Mouse (Mus musculus) small intestine, adult 2 months (tissue): ENCODE data around the gene Alg5. TPM values are rescaled to one million over a fixed set of nuclear protein-coding genes. Genes with fewer than 3 reads are reported as not detected.

Source experiments
- H3K27ac ChIP-seq: fragments of 200-500 bp; 2 replicates; pipeline ENCODE4 v1.5.1; 2012; ENCODE audit warnings: low read depth, low read length, control low read depth, inconsistent platforms; ENCODE audit not compliant: insufficient read depth
- H3K27me3 ChIP-seq: fragments of 200-500 bp; 2 replicates; pipeline ENCODE4 v1.6.1; 2012; ENCODE audit warnings: mild to moderate bottlenecking, moderate library complexity, low read length, inconsistent platforms; ENCODE audit not compliant: control insufficient read depth, insufficient read depth
- H3K36me3 ChIP-seq: fragments of 200-500 bp; 2 replicates; pipeline ENCODE4 v1.6.1; 2012; ENCODE audit warnings: mild to moderate bottlenecking, low read length, control low read depth, inconsistent platforms; ENCODE audit not compliant: control insufficient read depth, insufficient read depth
- H3K4me1 ChIP-seq: fragments of 200-500 bp; 2 replicates; pipeline ENCODE4 v1.6.1; 2012; ENCODE audit warnings: low read length, inconsistent platforms, mixed read lengths; ENCODE audit not compliant: control insufficient read depth, insufficient read depth, insufficient read length
- H3K4me3 ChIP-seq: fragments of 200-500 bp; 2 replicates; pipeline ENCODE4 v1.5.1; 2012; ENCODE audit warnings: low read depth, mild to moderate bottlenecking, control low read depth, inconsistent platforms, low read length, moderate library complexity
- CTCF ChIP-seq: fragments of 200-500 bp; IDR thresholded peaks from 2 replicates; pipeline ENCODE4 v1.5.1; 2012; ENCODE audit warnings: low read depth, mild to moderate bottlenecking, control low read depth, inconsistent platforms, low read length, moderate library complexity, mixed read lengths; ENCODE audit not compliant: insufficient replicate concordance, insufficient read length; ENCODE audit errors: extremely low read depth
- POLR2A ChIP-seq: fragments of 200-500 bp; IDR thresholded peaks from 2 replicates; pipeline ENCODE4 v1.6.1; 2012; ENCODE audit warnings: low read depth, mild to moderate bottlenecking, control low read depth, inconsistent platforms, low read length, moderate library complexity
- WGBS: fragments of 180-500 bp; shearing (Covaris S2); methylation state at CpG from one replicate; pipeline ENCODE4 v1.1.7; 2018; 5-methylcytosine and 5-hydroxymethylcytosine counted together
- polyA plus RNA-seq: library from polyadenylated mRNA; depleted of rRNA; stranded (reverse); fragments of >200 nt; gene quantifications from 2 replicates; pipeline ENCODE4 v1.2.3, GENCODE M21; 2012; rRNA removed

The Alg5 gene
- polyA plus RNA-seq, 1 experiment: 9.5 TPM

- peak; percentile 54; the same call in 1 of the 2 replicates for TF ChIP-seq CTCF
- TF ChIP-seq POLR2A: no peak
- Histone ChIP-seq H3K27ac (no peak overlapping the region), H3K4me3 (no peak overlapping the region), H3K4me1 (no peaks in the 10 kb centered on the region), H3K36me3 (no peaks in the 10 kb centered on the region), H3K27me3 (no peaks in the 10 kb centered on the region)
- WGBS: 30% methylated on average over 16 of the region's 16 CpGs
Measured at GRCm38 (mm10) chr3:54797211-54797610, 61.9 kb downstream of the Alg5 start.

Other genes with a start within 250 kb of the Alg5 start
- gene Supt20, start 42.7 kb upstream of the Alg5 start, polyA plus RNA-seq: 13.4 and 31.3 TPM in 2 replicates
- gene Gm21958, start 21.2 kb upstream of the Alg5 start, polyA plus RNA-seq: not detected in 2 replicates
- 4.5 and 8.5 TPM in 2 replicates for gene Exosc8, start 146 bp upstream of the Alg5 start, polyA plus RNA-seq
- 1.1 and 1.3 TPM in 2 replicates for gene Smad9, start 20.0 kb downstream of the Alg5 start, polyA plus RNA-seq
- gene Rfxap, start 72.3 kb downstream of the Alg5 start, polyA plus RNA-seq: 16.7 and 31.0 TPM in 2 replicates
- 1.2 and 2.1 TPM in 2 replicates for gene Sertm1, start 180.3 kb downstream of the Alg5 start, polyA plus RNA-seq